7 mouse cellular contexts compared by ENCODE assay signal in the genomic region with DNA sequence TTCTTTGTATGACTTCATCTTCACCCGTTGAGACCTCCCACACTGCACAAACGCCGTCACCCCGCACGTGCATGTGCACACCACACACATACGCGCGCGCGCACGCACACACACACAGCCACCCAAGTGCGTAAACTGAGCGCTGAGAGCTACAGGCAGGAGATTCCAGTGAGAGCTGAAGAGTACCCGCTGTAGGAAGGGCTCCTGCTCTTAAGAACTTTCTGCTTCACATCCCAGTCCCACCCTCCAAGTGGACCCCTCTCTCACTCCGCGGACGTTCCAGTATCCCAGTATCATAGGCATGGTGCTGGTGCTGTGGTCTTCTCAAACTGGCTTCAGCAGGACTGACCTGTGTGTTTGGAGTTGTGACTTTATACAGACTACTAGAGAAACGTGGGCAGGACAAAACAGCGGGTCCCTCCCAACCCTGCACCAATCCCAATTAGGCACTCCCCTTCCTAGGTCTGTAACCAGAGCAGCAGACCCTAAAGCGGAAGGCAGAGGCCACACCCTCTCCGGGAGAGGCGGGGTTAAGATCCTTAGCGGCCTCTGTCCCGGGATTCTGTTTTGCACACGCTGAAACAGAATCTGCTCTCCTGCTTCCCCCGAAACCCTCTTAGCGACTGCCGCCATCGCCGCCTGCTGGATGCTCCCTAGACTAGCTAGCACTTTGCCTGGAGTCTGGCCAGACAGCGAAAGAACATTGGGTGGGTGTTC. TPM values are rescaled to one million over a fixed set of nuclear protein-coding genes. Genes with fewer than 3 reads are reported as not detected.
DNase-seq lines count a peak whose midpoint lies in the region; ATAC-seq lines count a peak whose summit lies in the region.

Gene Gstm1 (minus strand): TSS at position 501 of the 717 bp plus-strand sequence.

- H3K9me3 ChIP-seq in embryonic facial prominence, embryonic 12.5 days: no peaks in the 10 kb centered on the region
- no peaks in the 10 kb centered on the region for H3K9me3 ChIP-seq in limb, embryonic 11.5 days (ENCODE audit: control insufficient read depth, low read length)
- H3K9me3 ChIP-seq in midbrain, embryonic 14.5 days (ENCODE audit: control insufficient read depth, low read length): no peaks in the 10 kb centered on the region

- ATAC-seq in embryonic facial prominence, embryonic 12.5 days (ENCODE audit: insufficient number of reproducible peaks, insufficient read depth, low FRiP score, low TSS enrichment): peak; percentile 99
- peak; percentile 98 for ATAC-seq in limb, embryonic 11.5 days (ENCODE audit: insufficient number of reproducible peaks, low FRiP score, low TSS enrichment, low read depth)
- peak; percentile 90 for ATAC-seq in midbrain, embryonic 14.5 days (ENCODE audit: low FRiP score, low TSS enrichment)

- H3K4me3 ChIP-seq in embryonic facial prominence, embryonic 12.5 days: peak within 1 kb of the TSS; percentile 44
- H3K4me3 ChIP-seq in limb, embryonic 11.5 days (ENCODE audit: low read depth, low read length): peak within 1 kb of the TSS; percentile 21
- H3K4me3 ChIP-seq in midbrain, embryonic 14.5 days (replicated peaks; ENCODE audit: low read depth, low read length): peak within 1 kb of the TSS; percentile 38

- peak within 1 kb of the TSS; percentile 72 for H3K4me2 ChIP-seq in embryonic facial prominence, embryonic 12.5 days (replicated peaks)
- peak within 1 kb of the TSS; percentile 57 for H3K4me2 ChIP-seq in limb, embryonic 11.5 days (ENCODE audit: low read depth, severe bottlenecking)
- peak within 1 kb of the TSS; percentile 80 for H3K4me2 ChIP-seq in midbrain, embryonic 14.5 days (ENCODE audit: low read length)

- H3K36me3 ChIP-seq in embryonic facial prominence, embryonic 12.5 days: no peaks in the 10 kb centered on the region
- H3K36me3 ChIP-seq in limb, embryonic 11.5 days (ENCODE audit: control insufficient read depth, insufficient read depth, low read length): no peaks in the 10 kb centered on the region
- no peaks in the 10 kb centered on the region for H3K36me3 ChIP-seq in midbrain, embryonic 14.5 days (ENCODE audit: control insufficient read depth, insufficient read depth, low read length)

- 0% methylated on average over 31 of the region's 31 CpGs for WGBS in embryonic facial prominence, embryonic 12.5 days
- under 1% methylated on average over 31 of the region's 31 CpGs for WGBS in limb, embryonic 11.5 days
- WGBS in midbrain, embryonic 14.5 days: under 1% methylated on average over 31 of the region's 31 CpGs

- H3K4me1 ChIP-seq in embryonic facial prominence, embryonic 12.5 days: peaks cover 14% of the 10 kb centered on the region
- H3K4me1 ChIP-seq in limb, embryonic 11.5 days (ENCODE audit: control insufficient read depth, insufficient read depth, low read length): 0 out of 2 replicates have a peak, but pooled peaks cover 4% of the 10 kb centered on the region
- peaks cover 6% of the 10 kb centered on the region; the same call in 1 of the 2 replicates for H3K4me1 ChIP-seq in midbrain, embryonic 14.5 days (ENCODE audit: control insufficient read depth, insufficient read depth, low read length)

- peak within 1 kb of the TSS; percentile 30; the same call in 1 of the 2 replicates for H3K9ac ChIP-seq in embryonic facial prominence, embryonic 12.5 days
- peak within 1 kb of the TSS; percentile 35 for H3K9ac ChIP-seq in limb, embryonic 11.5 days (ENCODE audit: low read length)
- H3K9ac ChIP-seq in midbrain, embryonic 14.5 days (replicated peaks; ENCODE audit: low read length): peak within 1 kb of the TSS; percentile 45; the same call in 1 of the 2 replicates

- H3K27ac ChIP-seq in embryonic facial prominence, embryonic 12.5 days: peak within 1 kb of the TSS; percentile 89
- H3K27ac ChIP-seq in limb, embryonic 11.5 days (replicated peaks; ENCODE audit: low read depth, low read length): peak within 1 kb of the TSS; percentile 2
- H3K27ac ChIP-seq in midbrain, embryonic 14.5 days (replicated peaks; ENCODE audit: low read depth, low read length): peak within 1 kb of the TSS; percentile 49

- no peaks in the 10 kb centered on the region for H3K27me3 ChIP-seq in embryonic facial prominence, embryonic 12.5 days
- H3K27me3 ChIP-seq in limb, embryonic 11.5 days (ENCODE audit: control insufficient read depth, insufficient read depth, low read length): no peaks in the 10 kb centered on the region
- no peaks in the 10 kb centered on the region for H3K27me3 ChIP-seq in midbrain, embryonic 14.5 days (ENCODE audit: control insufficient read depth, insufficient read depth, low read length)

- DNase-seq in adrenal gland, postnatal 14 days: peak; percentile 96
- peak; percentile 100 for DNase-seq in heart, adult 11 months
- DNase-seq in kidney, adult 18-20 months: peak; percentile 96
- DNase-seq in limb, embryonic 11.5 days (ENCODE audit: low spot score): peak; percentile 95
- DNase-seq in midbrain, embryonic 14.5 days: peak; percentile 93
- DNase-seq in spleen, adult 18-20 months: peak; percentile 67 to 72

RNA-seq across cellular contexts. Expression of gene Gstm1, which starts in this region (rescaled TPM):
- total RNA-seq in adrenal gland, postnatal 14 days (2021): 145 and 158 TPM in 2 replicates
- 45.2 and 46.5 TPM in 2 replicates for polyA plus RNA-seq in embryonic facial prominence, embryonic 12.5 days (2016; fragmentation: Nextera tagmentation; extraction: Ambion mirVana)
- polyA plus RNA-seq in limb, embryonic 11.5 days (2014; fragmentation: Nextera tagmentation; extraction: Ambion mirVana): 32.8 and 33.9 TPM in 2 replicates
- 58.9 and 87.2 TPM in 2 replicates for polyA plus RNA-seq in midbrain, embryonic 14.5 days (2014; fragmentation: Nextera tagmentation; extraction: Ambion mirVana)

Comparison
In these comparisons a context has a peak if more than half of its experiments do, and no peak if none do; other contexts are left out.
1. Peak in every context shown above with its lines: DNase-seq, ATAC-seq, H3K4me3 ChIP-seq and H3K27ac ChIP-seq.
2. H3K27ac ChIP-seq: peak in every context shown above with its lines; median percentile 89 in embryonic facial prominence, embryonic 12.5 days; 49 in midbrain, embryonic 14.5 days; 2 in limb, embryonic 11.5 days.